Mouse (Mus musculus): ENCODE measurements around the gene Agap1. TPM values are rescaled to one million over a fixed set of nuclear protein-coding genes. Genes with fewer than 3 reads are reported as not detected.

The Agap1 gene
- polyA plus RNA-seq, 1 experiment from 2014 or later = 10.3 TPM

DNA sequence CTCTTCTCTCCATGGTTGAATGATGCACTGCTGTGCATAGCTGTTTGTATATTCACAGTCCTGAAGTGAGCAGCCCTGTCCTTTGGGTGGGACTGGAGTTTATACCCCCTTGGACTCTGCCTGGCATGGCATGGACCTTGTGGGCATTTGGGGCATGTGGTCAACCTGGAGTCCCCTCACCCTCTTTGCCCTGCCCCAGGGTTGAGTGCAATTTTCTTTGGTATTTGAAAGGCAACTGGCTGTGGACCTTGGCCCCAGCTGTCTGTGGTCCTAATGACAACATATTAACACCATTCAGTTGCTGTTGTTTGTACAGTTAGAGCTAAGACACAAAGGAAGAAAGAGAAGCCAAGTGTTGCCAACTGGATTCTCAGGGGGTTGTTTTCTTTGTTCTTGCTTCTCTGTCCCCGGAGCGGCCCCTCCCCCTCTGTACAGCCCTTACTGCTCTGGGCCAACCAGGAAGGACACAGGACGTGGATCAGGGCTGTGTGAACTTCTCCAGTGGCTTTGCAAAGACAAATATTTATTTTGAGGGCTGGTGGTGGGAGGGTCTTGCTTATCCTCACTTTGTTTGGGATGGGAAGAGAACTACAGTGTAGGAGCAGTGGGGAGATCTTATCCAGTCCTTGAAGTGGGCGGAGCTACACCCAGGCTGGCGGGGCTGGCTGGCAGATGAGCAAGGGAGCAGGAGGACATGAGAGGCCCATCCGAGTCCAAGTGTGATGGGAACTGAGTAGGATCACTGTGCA, 12.9 kb downstream of the Agap1 start:
- peaks cover 92% of the 10 kb centered on the region for H3K4me1 ChIP-seq
- peak overlapping the region; percentile 19 for H3K4me3 ChIP-seq
- no peaks in the 10 kb centered on the region for H3K9me3 ChIP-seq
- H3K27me3 ChIP-seq (ENCODE audit: insufficient read depth, poor library complexity, severe bottlenecking) = no peaks in the 10 kb centered on the region
- DNase-seq (ENCODE audit: low spot score) = no peak
- H3K36me3 ChIP-seq = peaks cover 2% of the 10 kb centered on the region; the same call in 1 of the 2 replicates
- H3K27ac ChIP-seq = peak overlapping the region; percentile 72
- WGBS = 17% methylated on average over 6 of the region's 6 CpGs

DNA sequence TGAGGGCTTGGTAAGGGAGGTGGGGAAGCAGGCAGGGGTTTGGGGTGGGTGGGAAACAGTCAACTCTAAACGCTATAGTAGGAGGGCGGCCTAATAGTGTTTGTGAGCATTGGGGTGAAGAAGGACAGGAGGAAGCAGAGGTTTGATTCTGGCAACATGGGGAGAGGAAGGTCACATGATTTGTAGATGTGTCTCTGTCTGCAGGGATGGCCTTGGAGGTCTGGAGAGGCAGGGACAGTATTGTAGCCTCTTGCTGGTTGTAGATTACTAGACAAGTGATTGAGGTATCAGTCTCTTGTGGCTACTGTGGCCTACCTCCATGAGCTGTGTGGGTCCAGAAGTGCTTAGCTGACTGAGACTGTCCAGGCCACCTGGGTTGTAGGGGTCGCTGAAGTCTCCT, 13.5 kb downstream of the Agap1 start:
- Histone ChIP-seq H3K27ac (peak overlapping the region; percentile 72; the same call in 1 of the 2 replicates), H3K36me3 (peaks cover 2% of the 10 kb centered on the region; the same call in 1 of the 2 replicates), H3K27me3 (ENCODE audit: insufficient read depth, poor library complexity, severe bottlenecking) (no peaks in the 10 kb centered on the region), H3K9me3 (no peaks in the 10 kb centered on the region), H3K4me1 (peaks cover 90% of the 10 kb centered on the region), H3K4me3 (no peak overlapping the region)
- DNase-seq (ENCODE audit: low spot score) = no peak
- 61% methylated on average over 3 of the region's 3 CpGs for WGBS

DNA sequence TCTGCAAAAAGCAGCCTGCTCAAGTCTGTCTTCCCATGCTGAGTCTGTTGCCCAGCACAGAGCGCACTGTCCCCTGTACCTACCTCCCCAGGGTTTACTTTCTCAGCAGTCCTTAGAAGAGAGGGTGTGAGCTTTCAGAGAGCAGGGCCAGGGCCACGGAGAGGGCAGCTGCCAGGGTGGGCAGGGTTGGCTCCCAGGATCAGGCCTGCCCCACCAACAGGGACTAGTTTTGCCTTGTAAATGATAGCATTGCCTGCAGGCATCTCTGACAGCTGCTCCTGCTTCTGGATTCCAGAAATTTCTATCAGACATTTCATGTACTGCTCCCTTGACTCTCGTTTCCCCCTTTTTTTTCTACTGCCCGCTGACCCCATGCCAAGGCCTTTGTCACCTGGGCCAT, 16.8 kb downstream of the Agap1 start:
- Histone ChIP-seq H3K27ac (peak overlapping the region; percentile 59), H3K9me3 (no peaks in the 10 kb centered on the region), H3K4me1 (peaks cover 85% of the 10 kb centered on the region), H3K36me3 (no peaks in the 10 kb centered on the region), H3K4me3 (no peak overlapping the region), H3K27me3 (ENCODE audit: insufficient read depth, poor library complexity, severe bottlenecking) (no peaks in the 10 kb centered on the region)
- 67% methylated on average over 4 of the region's 4 CpGs for WGBS
- no peak for DNase-seq (ENCODE audit: low spot score)

DNA sequence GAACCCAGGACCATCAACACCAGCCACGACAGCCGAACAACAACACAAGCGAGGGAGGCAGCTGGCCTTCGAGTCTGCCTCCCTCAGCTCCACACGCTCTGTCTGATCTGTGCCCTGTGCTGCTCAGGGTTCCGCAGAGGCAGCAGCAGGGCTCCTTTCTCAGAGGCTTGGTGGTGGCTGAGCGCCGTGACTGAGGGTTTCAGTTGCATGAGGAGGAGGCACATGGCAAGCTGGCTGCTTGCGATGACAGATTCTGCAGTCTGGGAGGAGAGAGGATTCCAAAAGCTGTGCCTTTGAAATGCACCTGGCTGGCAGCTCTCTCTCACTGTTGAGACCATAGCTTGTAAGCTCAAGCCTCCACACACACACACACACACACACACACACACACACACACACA, 17.3 kb downstream of the Agap1 start:
- no peak overlapping the region for H3K4me3 ChIP-seq
- no peak overlapping the region for H3K27ac ChIP-seq
- no peak for DNase-seq (ENCODE audit: low spot score)
- WGBS = 80% methylated on average over 9 of the region's 9 CpGs
- no peaks in the 10 kb centered on the region for H3K27me3 ChIP-seq (ENCODE audit: insufficient read depth, poor library complexity, severe bottlenecking)
- H3K4me1 ChIP-seq = peaks cover 82% of the 10 kb centered on the region
- H3K9me3 ChIP-seq = no peaks in the 10 kb centered on the region
- H3K36me3 ChIP-seq = no peaks in the 10 kb centered on the region

DNA sequence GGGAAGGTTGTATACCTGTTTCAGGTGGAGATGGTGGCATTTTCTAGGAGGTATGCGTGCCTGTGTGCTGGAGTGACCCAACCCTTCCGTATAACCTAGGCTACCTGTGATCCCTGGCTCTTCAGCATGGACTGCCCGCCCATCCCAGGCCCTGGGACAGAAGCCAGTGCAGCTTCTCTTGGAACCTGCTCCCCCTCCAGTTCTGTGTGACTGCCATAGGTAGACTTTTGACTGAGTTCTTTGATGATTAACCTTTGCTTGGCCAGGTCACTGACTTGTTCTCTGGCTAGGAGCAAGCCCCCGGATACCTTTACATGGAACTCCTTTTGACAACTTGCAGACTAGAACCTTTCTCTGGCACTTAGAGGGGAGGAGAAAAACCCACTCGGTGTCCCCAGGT, 19.3 kb downstream of the Agap1 start:
- no peak overlapping the region for H3K27ac ChIP-seq
- no peaks in the 10 kb centered on the region for H3K27me3 ChIP-seq (ENCODE audit: insufficient read depth, poor library complexity, severe bottlenecking)
- no peaks in the 10 kb centered on the region for H3K9me3 ChIP-seq
- DNase-seq (ENCODE audit: low spot score) = no peak
- H3K4me1 ChIP-seq = peaks cover 68% of the 10 kb centered on the region
- 82% methylated on average over 5 of the region's 5 CpGs for WGBS
- H3K4me3 ChIP-seq = no peak overlapping the region
- no peaks in the 10 kb centered on the region for H3K36me3 ChIP-seq

DNA sequence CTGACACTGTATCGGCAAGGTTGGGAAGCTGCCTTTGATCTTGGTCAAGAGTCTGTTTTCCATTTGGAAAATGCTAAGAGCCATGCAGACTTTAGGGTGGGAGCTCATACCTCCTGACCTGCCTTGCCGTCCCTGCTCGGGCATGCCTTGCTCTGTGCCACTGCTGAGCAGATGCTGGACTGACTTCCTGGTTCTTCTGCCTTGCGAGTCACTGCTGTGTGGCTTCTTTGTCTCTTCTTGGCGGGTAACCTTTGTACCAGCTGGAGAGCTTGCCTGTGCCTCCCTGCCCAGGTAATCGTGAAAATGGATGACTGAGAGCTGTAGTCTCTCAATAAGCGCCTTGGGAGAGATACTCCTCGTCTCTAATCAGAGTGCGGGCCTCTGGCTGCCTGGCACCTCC, 20.2 kb downstream of the Agap1 start:
- 71% methylated on average over 9 of the region's 9 CpGs for WGBS
- H3K27me3 ChIP-seq (ENCODE audit: insufficient read depth, poor library complexity, severe bottlenecking) = no peaks in the 10 kb centered on the region
- no peaks in the 10 kb centered on the region for H3K36me3 ChIP-seq
- no peak for DNase-seq (ENCODE audit: low spot score)
- no peaks in the 10 kb centered on the region for H3K9me3 ChIP-seq
- no peak overlapping the region for H3K27ac ChIP-seq
- no peak overlapping the region for H3K4me3 ChIP-seq
- peaks cover 69% of the 10 kb centered on the region for H3K4me1 ChIP-seq

DNA sequence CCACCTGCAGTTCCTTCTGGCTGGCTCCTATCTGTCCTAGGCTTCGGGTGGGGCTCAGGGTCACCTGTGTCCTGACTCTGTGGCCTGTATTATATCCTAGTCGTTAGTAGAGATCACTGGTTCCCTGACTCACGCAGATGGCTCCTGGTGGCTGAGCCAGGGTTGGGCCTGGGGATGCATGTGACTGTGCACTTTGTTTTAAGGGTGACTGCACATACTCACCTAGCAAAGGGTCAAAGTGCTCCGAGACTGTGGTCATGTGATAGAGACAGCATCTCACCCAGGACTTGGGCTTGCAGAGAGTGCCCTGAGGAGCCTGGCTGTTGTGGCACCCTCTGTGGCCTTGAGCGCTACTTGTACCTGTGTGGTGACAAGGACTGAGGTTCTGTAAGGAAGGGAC, 22.4 kb downstream of the Agap1 start:
- no peaks in the 10 kb centered on the region for H3K36me3 ChIP-seq
- no peak overlapping the region for H3K27ac ChIP-seq
- WGBS = 81% methylated on average over 5 of the region's 5 CpGs
- no peaks in the 10 kb centered on the region for H3K27me3 ChIP-seq (ENCODE audit: insufficient read depth, poor library complexity, severe bottlenecking)
- H3K4me1 ChIP-seq = peaks cover 69% of the 10 kb centered on the region
- no peak overlapping the region for H3K4me3 ChIP-seq
- H3K9me3 ChIP-seq = no peaks in the 10 kb centered on the region
- DNase-seq (ENCODE audit: low spot score) = no peak

DNA sequence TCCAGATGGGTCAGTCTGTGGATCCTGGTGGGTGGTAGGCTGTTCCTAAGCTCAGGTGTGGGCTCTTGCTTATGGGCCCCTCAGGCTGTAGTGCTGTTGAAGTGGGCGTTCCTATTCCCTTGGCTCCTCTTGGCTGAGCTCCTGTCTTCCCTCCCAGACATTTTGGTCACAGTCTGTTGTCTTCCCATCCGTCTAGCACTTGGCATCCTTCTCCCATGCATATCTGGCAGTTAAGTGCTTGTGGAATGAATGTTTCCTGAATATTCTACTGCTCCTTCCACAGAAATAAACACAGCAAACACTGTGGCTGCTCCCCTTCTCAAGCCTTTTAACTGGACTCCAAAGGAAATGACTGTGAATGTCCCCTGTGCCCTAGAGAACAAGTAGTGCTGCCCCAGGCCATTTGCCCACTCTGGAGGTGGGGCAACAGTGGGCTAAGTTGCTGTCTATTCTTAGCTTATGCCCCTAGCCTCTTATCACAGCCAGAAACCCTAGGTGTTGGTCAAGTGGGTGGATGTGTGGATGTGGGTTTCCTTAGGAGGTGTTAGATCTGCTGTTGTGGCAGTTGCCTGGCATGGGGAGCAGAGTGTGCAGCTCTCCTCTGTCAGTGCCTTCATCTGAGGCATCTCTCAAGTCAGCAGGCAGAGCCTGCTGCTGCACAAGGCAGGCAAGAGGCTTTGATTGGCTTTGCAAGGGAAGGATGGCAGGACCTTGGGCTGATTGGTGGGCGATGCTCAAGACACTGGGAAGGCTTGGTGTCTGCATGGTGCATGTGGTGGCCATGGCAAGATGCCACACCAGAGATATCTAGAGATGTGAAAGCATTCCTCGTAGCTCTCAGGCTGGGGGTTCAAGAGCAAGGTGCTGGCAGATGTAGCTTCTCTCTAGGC, 24.2 kb downstream of the Agap1 start:
- Histone ChIP-seq H3K4me1 (peaks cover 62% of the 10 kb centered on the region), H3K27ac (no peak overlapping the region), H3K4me3 (no peak overlapping the region), H3K27me3 (ENCODE audit: insufficient read depth, poor library complexity, severe bottlenecking) (no peaks in the 10 kb centered on the region), H3K9me3 (no peaks in the 10 kb centered on the region), H3K36me3 (no peaks in the 10 kb centered on the region)
- DNase-seq (ENCODE audit: low spot score) = no peak
- 74% methylated on average over 4 of the region's 4 CpGs for WGBS

DNA sequence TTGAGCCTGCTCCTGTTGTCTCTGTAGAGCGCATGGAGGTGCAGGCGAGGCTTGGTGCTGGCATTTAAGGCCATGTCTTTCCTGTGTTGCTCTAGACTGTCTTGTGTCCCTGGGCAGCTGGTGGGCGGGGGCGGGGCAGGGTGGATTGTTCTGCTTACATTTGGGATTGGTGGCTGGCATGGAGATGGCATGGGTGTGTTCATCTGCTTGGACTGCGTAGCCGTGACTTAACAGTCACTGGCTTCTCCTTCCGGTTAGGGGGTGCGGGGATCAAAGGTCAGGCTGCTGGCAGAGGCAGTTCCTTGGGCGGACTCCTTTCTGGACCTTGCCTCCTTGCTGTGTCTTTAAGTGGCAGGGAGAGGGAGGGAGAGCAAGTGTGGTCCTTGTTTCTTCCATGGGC, 26.5 kb downstream of the Agap1 start:
- 83% methylated on average over 9 of the region's 9 CpGs for WGBS
- Histone ChIP-seq H3K27me3 (ENCODE audit: insufficient read depth, poor library complexity, severe bottlenecking) (no peaks in the 10 kb centered on the region), H3K27ac (0 out of 2 replicates have a peak overlapping the region, but pooled peaks have one; percentile 22), H3K4me1 (peaks cover 58% of the 10 kb centered on the region), H3K36me3 (no peaks in the 10 kb centered on the region), H3K4me3 (no peak overlapping the region), H3K9me3 (no peaks in the 10 kb centered on the region)
- no peak for DNase-seq (ENCODE audit: low spot score)

DNA sequence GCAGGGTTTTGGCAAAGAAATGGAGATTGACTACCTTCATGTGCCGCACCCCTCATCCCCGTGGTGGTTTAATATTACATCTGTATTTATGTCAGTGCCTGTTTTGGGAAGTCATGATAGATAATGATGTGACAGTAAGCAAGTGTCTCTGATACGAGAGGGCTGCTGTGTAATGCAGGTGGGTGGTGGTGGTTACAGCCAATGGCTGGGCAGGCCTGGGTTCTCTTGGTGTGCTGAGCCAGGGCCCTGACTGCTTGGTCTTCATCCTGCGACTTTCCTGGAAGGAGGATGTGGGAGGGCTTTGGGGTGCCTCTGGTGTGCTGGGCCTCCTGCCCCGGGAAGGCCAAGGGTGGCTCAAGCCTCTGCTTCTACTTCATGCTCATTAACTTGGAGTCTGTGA, 28.2 kb downstream of the Agap1 start:
- DNase-seq (ENCODE audit: low spot score) = no peak
- no peaks in the 10 kb centered on the region for H3K9me3 ChIP-seq
- H3K36me3 ChIP-seq = no peaks in the 10 kb centered on the region
- WGBS = 65% methylated on average over 5 of the region's 5 CpGs
- no peak overlapping the region for H3K27ac ChIP-seq
- H3K27me3 ChIP-seq (ENCODE audit: insufficient read depth, poor library complexity, severe bottlenecking) = no peaks in the 10 kb centered on the region
- no peak overlapping the region for H3K4me3 ChIP-seq
- peaks cover 59% of the 10 kb centered on the region for H3K4me1 ChIP-seq

DNA sequence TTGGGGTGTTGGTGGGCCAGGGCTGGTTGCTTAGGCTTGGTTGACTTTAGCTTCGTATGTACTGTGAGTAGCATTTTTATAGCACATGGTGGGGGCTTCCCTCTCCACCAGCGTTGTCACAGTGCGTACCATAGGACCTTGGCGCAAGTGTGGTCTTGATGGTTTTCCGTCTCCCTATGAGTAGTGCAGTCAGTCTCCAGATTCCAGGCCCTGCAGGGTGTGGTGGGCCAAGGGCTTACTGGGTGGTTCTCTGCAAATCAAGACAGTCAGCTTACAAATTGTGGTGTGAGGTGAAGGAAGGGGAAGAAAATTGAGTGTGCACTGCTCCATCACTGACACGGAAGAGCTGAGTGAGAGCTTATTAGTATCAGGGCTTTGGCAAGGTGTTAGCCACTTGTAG, 32.3 kb downstream of the Agap1 start:
- Histone ChIP-seq H3K9me3 (no peaks in the 10 kb centered on the region), H3K27ac (no peak overlapping the region), H3K4me1 (peaks cover 39% of the 10 kb centered on the region), H3K36me3 (no peaks in the 10 kb centered on the region), H3K4me3 (no peak overlapping the region), H3K27me3 (ENCODE audit: insufficient read depth, poor library complexity, severe bottlenecking) (no peaks in the 10 kb centered on the region)
- WGBS = 89% methylated on average over 6 of the region's 6 CpGs
- no peak for DNase-seq (ENCODE audit: low spot score)

DNA sequence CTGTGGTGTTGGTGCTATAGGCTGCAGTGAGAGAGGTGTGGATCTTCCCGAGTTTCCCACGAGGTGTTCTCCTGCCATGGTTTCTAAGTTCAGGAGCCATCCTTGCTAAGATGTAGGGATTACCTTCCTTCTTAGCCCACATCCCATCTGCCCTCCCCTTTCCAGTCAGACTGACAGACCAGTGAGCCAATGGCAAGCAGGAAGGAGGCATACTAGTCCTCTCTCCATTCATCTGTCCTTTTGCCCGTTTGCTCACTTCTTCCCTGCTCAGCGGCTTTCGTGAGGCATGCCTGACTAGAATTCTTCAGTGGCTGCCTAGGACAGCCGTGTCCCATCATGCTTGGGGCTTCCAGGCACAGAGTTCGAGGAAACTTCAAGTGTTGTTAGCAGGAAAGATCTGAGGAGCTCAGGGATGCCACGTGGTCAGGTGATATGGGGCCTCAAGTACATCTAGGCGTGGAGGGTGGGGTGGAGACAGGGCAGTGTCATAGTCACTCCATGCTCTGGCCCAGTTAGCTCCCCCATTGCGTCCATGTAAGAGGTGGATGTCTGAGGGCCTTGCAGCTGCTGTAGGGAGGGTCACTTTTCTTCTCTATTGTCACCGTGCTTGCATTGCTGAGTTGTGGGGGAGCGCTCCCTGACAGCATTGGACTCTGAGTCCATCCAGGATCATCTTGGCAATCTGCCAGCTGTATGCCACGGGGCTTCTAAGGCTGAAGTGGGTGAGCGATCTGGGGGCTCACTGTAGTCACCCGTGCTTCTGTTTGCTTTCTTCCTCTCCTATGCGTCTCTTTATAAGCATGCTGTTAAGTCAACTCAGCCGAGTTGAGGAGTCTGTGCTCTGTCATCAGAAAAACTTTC, 34.7 kb downstream of the Agap1 start:
- no peaks in the 10 kb centered on the region for H3K36me3 ChIP-seq
- H3K27ac ChIP-seq = no peak overlapping the region
- DNase-seq (ENCODE audit: low spot score) = no peak
- H3K27me3 ChIP-seq (ENCODE audit: insufficient read depth, poor library complexity, severe bottlenecking) = no peaks in the 10 kb centered on the region
- 73% methylated on average over 17 of the region's 17 CpGs for WGBS
- no peaks in the 10 kb centered on the region for H3K9me3 ChIP-seq
- H3K4me3 ChIP-seq = no peak overlapping the region
- H3K4me1 ChIP-seq = peaks cover 44% of the 10 kb centered on the region

All from heart, embryonic 10.5 days (tissue).